Mouse (Mus musculus): Measurements from ENCODE around the gene Spaar. TPM values are rescaled to one million over a fixed set of nuclear protein-coding genes. Genes with fewer than 3 reads are reported as not detected.

Spaar gene
- polyA plus RNA-seq, 1 experiment, result not detected

- TF ChIP-seq GATA1 (IDR thresholded peaks at IDR 0.05; ENCODE audit: low read length), result no peak
Observed at GRCm38 (mm10) chr4:43757213-43757612, 27.4 kb downstream of the Spaar start.

DNA sequence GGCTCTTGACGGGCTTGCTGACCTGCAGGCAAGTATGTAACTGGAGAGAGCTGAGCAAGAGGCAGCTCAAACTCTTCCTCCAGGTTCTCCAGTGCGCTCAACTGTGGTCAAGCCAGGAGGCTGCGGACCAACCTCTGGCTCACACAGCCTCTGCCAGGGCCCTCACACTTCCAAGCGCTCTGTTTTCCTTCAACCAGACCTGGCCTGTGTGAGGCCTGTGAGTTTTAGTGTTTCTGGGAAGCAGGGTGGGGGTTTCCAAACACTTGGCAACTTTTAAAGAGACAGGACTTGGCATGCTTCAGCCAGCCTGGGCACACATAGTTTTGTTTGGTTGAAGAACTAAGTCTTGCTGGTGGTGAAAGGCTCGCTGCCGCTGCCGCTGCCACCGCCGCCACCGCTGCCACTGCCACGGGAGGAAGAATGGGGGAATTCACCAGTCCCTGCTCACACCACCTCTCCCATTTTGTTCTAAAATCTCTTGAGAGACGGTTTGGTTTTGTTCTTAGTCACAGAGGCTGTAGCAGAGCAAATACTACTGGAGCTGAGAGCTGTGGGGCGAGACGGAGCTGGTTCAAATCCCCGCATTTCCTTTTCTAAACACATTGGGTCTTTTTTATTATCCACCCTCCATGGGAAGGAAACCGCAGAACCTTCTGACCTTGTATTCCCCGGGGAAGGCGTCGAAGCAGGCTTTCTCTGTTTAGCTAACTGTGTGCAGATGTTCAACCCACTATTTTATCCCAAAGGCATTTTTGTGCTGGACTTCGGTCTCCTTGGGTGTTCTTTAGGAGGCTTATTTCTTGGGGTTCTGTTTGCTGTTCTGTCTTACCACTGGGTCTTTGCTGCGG is 30.0 kb downstream of the Spaar start:
- no peak for TF ChIP-seq GATA1 (IDR thresholded peaks at IDR 0.05; ENCODE audit: low read length)

DNA sequence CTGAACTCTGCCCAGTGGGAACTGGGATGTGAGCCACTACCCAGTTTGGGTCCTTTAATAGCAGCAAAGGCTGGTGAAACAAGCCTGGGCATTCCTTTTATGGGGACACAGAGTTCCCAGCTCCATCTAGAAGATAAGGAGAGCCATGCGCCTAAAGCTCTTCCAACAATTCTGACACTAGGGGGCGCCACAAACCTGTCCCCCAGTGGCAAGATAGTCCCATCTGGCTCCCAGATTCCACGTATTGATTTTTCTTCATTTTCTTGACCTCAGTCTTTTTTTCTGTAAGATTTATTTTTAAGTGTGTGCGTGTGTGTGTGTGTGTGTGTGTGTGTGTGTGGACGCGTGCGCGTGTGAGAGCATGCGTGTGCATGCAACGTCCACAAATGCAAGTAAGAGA is 30.6 kb downstream of the Spaar start:
- no peak for TF ChIP-seq GATA1 (IDR thresholded peaks at IDR 0.05; ENCODE audit: low read length)

- no peak for TF ChIP-seq GATA1 (IDR thresholded peaks at IDR 0.05; ENCODE audit: low read length)
Observed at GRCm38 (mm10) chr4:43761336-43761735, 31.5 kb downstream of the Spaar start.

- TF ChIP-seq GATA1 (IDR thresholded peaks at IDR 0.05; ENCODE audit: low read length), result no peak
Observed at GRCm38 (mm10) chr4:43763410-43763809, 33.6 kb downstream of the Spaar start.

GRCm38 (mm10) chr4:43768341-43768740 is 38.5 kb downstream of the Spaar start:
- no peak for TF ChIP-seq GATA1 (IDR thresholded peaks at IDR 0.05; ENCODE audit: low read length)

- no peak for TF ChIP-seq GATA1 (IDR thresholded peaks at IDR 0.05; ENCODE audit: low read length)
Observed at GRCm38 (mm10) chr4:43769374-43769773, 39.5 kb downstream of the Spaar start.

DNA sequence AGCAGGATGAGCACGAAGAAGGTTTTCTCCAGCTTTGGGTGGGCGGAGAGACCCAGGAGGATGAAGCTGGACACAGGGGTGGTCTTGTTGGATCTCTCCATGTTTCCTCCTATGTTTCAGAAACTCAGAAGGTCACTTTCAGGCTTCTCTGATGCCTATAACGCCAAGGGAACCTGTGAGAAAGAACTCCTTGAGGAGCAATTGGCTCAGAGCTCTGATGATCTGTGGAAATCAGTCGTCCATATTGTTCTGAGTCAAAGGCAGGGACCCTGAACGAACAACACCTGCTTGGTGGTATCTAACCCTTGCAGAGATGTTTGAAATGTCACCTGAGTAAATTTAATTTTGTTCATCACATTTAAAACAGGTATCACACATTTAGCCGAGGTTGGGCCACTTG is 41.1 kb downstream of the Spaar start, which contains the start of gene Olfr159:
Gene Olfr159, minus strand, starts transcription at position 101 of the 400 bp plus-strand sequence.
- no peak for TF ChIP-seq GATA1 (IDR thresholded peaks at IDR 0.05; ENCODE audit: low read length)

- no peak for TF ChIP-seq GATA1 (IDR thresholded peaks at IDR 0.05; ENCODE audit: low read length)
Observed at GRCm38 (mm10) chr4:43771626-43772025, 41.8 kb downstream of the Spaar start.

DNA sequence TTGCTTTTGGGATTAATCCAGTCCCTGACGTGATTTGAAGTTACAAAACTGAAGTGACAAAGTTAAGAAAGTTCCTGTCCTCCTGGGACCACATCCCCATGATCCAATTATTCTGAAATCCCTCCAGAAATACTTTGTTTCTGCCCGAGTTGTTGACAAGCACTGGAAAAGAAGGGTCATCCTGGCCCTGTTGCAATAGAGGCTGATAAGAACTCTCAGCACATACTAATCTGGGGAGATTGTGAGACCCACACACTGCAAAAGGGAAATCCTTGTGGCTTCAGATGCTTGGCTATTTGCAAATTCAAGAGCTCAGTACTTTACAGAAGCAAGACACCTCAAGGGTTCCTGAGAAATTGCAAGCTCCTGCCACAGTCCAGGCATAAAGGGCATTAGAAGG is 42.5 kb downstream of the Spaar start:
- TF ChIP-seq GATA1 (IDR thresholded peaks at IDR 0.05; ENCODE audit: low read length), result no peak

DNA sequence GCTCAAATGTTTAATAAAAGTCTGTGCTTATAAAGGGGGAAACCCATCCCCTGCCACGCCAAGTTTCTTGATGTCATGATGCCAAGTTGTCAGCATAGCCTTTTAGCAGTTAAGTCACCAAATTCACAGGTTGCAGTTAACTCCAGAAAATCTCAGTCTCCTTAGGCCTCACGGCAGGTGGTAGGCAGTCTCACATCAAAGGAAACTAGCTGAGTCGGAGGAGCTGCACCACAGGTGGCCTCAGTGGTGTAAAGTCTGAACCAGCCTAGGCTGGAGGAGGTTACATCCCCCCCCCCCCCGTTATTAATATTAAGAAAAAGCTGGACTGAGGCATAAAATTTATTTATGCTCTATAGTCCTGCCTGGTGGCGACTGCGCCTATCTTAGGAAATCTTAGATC is 65.5 kb downstream of the Spaar start:
- TF ChIP-seq GATA1 (IDR thresholded peaks at IDR 0.05; ENCODE audit: low read length), result no peak

- no peak for TF ChIP-seq GATA1 (IDR thresholded peaks at IDR 0.05; ENCODE audit: low read length)
Observed at GRCm38 (mm10) chr4:43798936-43799335, 69.1 kb downstream of the Spaar start.

Other genes with a start within 250 kb of the Spaar start
- gene Sit1, start 246.3 kb upstream of the Spaar start, polyA plus RNA-seq (2012), result not detected in 2 replicates
- 69.1 and 82.1 TPM in 2 replicates for gene Ccdc107, start 237.1 kb upstream of the Spaar start, polyA plus RNA-seq (2012)
- gene Arhgef39, start 230.3 kb upstream of the Spaar start, polyA plus RNA-seq (2012), result 14.1 and 17.4 TPM in 2 replicates
- not detected in 2 replicates for gene Car9, start 223.1 kb upstream of the Spaar start, polyA plus RNA-seq (2012)
- gene Tpm2, start 206.3 kb upstream of the Spaar start, polyA plus RNA-seq (2012), result not detected in 2 replicates
- gene Creb3, start 167.7 kb upstream of the Spaar start, polyA plus RNA-seq (2012), result 1.6 and 2.6 TPM in 2 replicates
- gene Tln1, start 167.3 kb upstream of the Spaar start, polyA plus RNA-seq (2012), result 169 and 178 TPM in 2 replicates
- gene Rgp1, start 151.3 kb upstream of the Spaar start, polyA plus RNA-seq (2012), result 31.2 and 129 TPM in 2 replicates
- gene Gba2, start 151.2 kb upstream of the Spaar start, polyA plus RNA-seq (2012), result 13.5 and 21.5 TPM in 2 replicates
- gene Msmp, start 145.5 kb upstream of the Spaar start, polyA plus RNA-seq (2012), result not detected in 2 replicates
- 0.11 TPM in 2 replicates for gene Npr2, start 98.1 kb upstream of the Spaar start, polyA plus RNA-seq (2012)
- gene Spag8, start 76.4 kb upstream of the Spaar start, polyA plus RNA-seq (2012), result not detected in 2 replicates
- 45.3 and 51.0 TPM in 2 replicates for gene Hint2, start 73.6 kb upstream of the Spaar start, polyA plus RNA-seq (2012)
- gene Tmem8b, start 61.1 kb upstream of the Spaar start, polyA plus RNA-seq (2012), result 3.2 and 3.4 TPM in 2 replicates
- gene Fam221b, start 60.9 kb upstream of the Spaar start, polyA plus RNA-seq (2012), result 0.01 and 0.02 TPM in 2 replicates
- gene Olfr70, start 29.2 kb upstream of the Spaar start, polyA plus RNA-seq (2012), result not detected in 2 replicates
- not detected in 2 replicates for gene Olfr71, start 19.8 kb upstream of the Spaar start, polyA plus RNA-seq (2012)
- not detected in 2 replicates for gene Hrct1, start 2.8 kb upstream of the Spaar start, polyA plus RNA-seq (2012)
- gene Olfr159, start 41.0 kb downstream of the Spaar start, polyA plus RNA-seq (2012), result not detected in 2 replicates
- gene Olfr156, start 93.9 kb downstream of the Spaar start, polyA plus RNA-seq (2012), result not detected in 2 replicates
- not detected in 2 replicates for gene Olfr157, start 110.2 kb downstream of the Spaar start, polyA plus RNA-seq (2012)
- not detected in 2 replicates for gene Olfr155, start 121.5 kb downstream of the Spaar start, polyA plus RNA-seq (2012)
- gene Reck, start 145.5 kb downstream of the Spaar start, polyA plus RNA-seq (2012), result not detected in 2 replicates
- 34.6 and 41.8 TPM in 2 replicates for gene Glipr2, start 227.4 kb downstream of the Spaar start, polyA plus RNA-seq (2012)

Data from G1E-ER4 (cell line).